Mouse (Mus musculus): ENCODE measurements around the gene Npw.

DNA sequence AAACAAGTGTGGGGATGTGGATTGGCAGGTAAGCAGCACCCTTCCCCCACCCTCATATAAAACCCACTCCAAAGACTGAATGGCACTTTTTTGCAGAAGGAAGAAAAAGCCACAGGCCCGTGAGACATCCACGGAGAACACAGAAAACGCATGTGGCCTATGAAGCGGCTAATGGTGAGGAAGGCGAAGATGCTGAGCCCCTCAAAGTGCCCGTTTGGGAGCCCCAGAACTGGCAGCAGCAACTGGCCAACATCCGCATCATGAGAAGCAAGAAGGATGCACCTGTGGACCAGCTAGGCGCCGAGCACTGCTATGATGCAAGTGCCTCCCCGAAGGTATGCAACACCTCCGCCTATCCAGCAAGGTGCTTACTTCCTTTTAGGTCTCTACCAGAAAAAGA lies 24.4 kb downstream of the Npw start:
- no peak for TF ChIP-seq POLR2A (IDR thresholded peaks at IDR 0.05; ENCODE audit: extremely low read depth, insufficient read depth, low read length)
- no peak for TF ChIP-seq CTCF (IDR thresholded peaks at IDR 0.05; ENCODE audit: extremely low read depth, insufficient read depth, low read length)

All from cortical plate, adult 2 months (tissue).